Mouse (Mus musculus) lung, embryonic 14.5 days (tissue): ENCODE data around the gene Col25a1. TPM values are rescaled to one million over a fixed set of nuclear protein-coding genes. Genes with fewer than 3 reads are reported as not detected.
A peak's percentile ranks its signal among the peaks of the same experiment; 100 is the strongest.

Experiments used
- ATAC-seq: fragments of 200-750 bp; cut with Nextera tagmentation; 2 replicates; pipeline ENCODE4 v1.8.0; 2017; ENCODE audit warnings: mild to moderate bottlenecking, moderate TSS enrichment, moderate library complexity; ENCODE audit not compliant: insufficient read depth
- DNase-seq: peaks from one replicate; pipeline ENCODE4 v3.0.0-alpha.2; 2015
- H3K27ac ChIP-seq: fragments of 300-500 bp; sonication (generic); 2 replicates; pipeline ENCODE4 v1.5.1; 2014; ENCODE audit warnings: low read depth, mild to moderate bottlenecking, moderate library complexity
- H3K27me3 ChIP-seq: fragments of 300-500 bp; sonication (generic); 2 replicates; pipeline ENCODE4 v1.6.1; 2014; ENCODE audit warnings: low read length, control low read depth; ENCODE audit not compliant: insufficient read depth
- H3K36me3 ChIP-seq: fragments of 300-500 bp; sonication (generic); 2 replicates; pipeline ENCODE4 v1.6.1; 2014; ENCODE audit warnings: control low read depth; ENCODE audit not compliant: insufficient read depth
- H3K4me1 ChIP-seq: fragments of 300-500 bp; sonication (generic); 2 replicates; pipeline ENCODE4 v1.6.1; 2014; ENCODE audit warnings: antibody characterized with exemption, control low read depth; ENCODE audit not compliant: insufficient read depth
- H3K4me2 ChIP-seq: fragments of 300-500 bp; sonication (generic); 2 replicates; pipeline ENCODE4 v1.6.1; 2014; ENCODE audit warnings: mild to moderate bottlenecking
- H3K4me3 ChIP-seq: fragments of 300-500 bp; sonication (generic); 2 replicates; pipeline ENCODE4 v1.5.1; 2014; ENCODE audit warnings: low read depth, low read length
- H3K9ac ChIP-seq: fragments of 300-500 bp; sonication (generic); 2 replicates; pipeline ENCODE4 v1.6.1; 2014
- H3K9me3 ChIP-seq: fragments of 300-500 bp; sonication (generic); 2 replicates; pipeline ENCODE4 v1.6.1; 2016; ENCODE audit warnings: low read depth, low read length, control low read depth
- CTCF ChIP-seq: IDR thresholded peaks from 2 replicates; pipeline ENCODE4 v1.5.1; 2016; ENCODE audit warnings: antibody characterized with exemption, low read depth
- WGBS: fragments of 180-500 bp; shearing (Covaris S2); extraction: QIAGEN DNeasy Blood & Tissue Kit; methylation state at CpG from one replicate; pipeline ENCODE4 v1.1.7; 2014; 5-methylcytosine and 5-hydroxymethylcytosine counted together
- polyA plus RNA-seq: library from polyadenylated mRNA; unstranded; fragments of >200 nt; fragmentation: Nextera tagmentation; extraction: Ambion mirVana; gene quantifications from 2 replicates; pipeline ENCODE4 v1.2.1, GENCODE M21; 2014

Gene Col25a1
- polyA plus RNA-seq, 1 experiment from 2014 or later = 17.0 TPM

DNA sequence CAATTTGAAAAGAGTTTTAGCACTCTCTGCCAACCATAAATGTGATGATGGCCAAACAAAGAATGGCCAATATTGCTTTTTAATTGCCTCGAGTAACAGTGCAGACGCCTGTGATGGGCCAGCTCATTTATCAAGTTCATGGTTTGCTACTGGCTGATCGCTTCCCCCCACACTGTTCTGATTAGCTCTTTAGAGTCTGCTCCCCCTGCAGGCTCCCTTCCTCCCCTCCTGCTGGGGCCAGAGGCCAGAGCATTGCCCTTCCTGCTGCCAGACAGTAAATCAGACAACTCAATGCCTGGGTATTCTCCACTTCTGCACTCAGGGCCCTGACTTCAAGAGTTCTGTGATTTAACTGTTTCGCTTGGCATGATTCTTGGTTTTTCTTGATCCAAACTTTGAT lies 281.9 kb downstream of the Col25a1 start:
- no peak overlapping the region for H3K27ac ChIP-seq
- DNase-seq (peak; percentile 35), ATAC-seq (peak; percentile 38; the same call in 1 of the 2 replicates)
- no peaks in the 10 kb centered on the region for H3K36me3 ChIP-seq
- H3K4me2 ChIP-seq = no peak overlapping the region
- no peak overlapping the region for H3K9ac ChIP-seq
- TF ChIP-seq CTCF = 0 out of 2 replicates have a peak, but pooled peaks have one; percentile 16
- WGBS = 36% methylated on average over 4 of the region's 4 CpGs
- no peaks in the 10 kb centered on the region for H3K27me3 ChIP-seq
- H3K9me3 ChIP-seq = no peaks in the 10 kb centered on the region
- no peaks in the 10 kb centered on the region for H3K4me1 ChIP-seq
- no peak overlapping the region for H3K4me3 ChIP-seq

DNA sequence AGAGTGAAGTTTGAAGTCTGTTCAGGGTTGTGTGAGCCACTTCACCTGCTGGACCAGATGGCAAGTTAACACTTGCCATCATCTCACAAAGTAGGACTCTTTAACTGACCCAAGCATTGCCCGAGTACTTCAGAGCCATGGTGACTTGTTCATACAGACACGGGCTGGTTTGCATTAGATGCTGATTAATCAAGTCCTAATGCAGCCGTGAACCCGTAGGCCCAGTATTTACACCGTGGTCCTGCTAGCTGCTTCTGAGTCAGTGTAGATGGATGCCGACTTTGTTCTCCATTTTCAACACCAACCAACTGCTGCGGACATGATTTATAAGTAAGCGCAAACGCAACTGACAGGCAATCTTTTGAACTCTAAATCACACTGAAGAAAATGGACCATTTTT lies 287.6 kb downstream of the Col25a1 start:
- no peak for TF ChIP-seq CTCF

DNA sequence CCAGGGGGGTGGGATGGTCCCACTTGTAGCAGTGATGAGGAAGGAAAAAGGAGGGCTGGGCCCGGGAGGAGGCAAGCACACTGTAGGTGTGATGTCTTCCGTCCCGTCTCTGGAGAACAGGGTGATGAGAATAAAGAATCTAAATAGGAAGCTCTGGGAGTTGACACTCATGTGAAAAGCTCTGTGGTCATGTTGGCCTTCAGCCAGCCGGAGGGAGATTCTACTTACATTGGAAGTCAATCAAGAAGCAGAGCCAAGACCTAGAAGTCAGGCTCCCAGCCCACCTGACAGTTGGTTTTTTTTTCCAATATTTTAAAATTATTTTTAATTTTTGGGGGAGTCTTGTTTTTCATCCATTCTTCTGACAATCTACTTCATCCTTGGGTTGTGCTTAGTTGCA lies 297.5 kb downstream of the Col25a1 start:
- Histone ChIP-seq H3K4me2 (no peak overlapping the region), H3K9me3 (no peaks in the 10 kb centered on the region), H3K27ac (no peak overlapping the region), H3K36me3 (no peaks in the 10 kb centered on the region), H3K4me3 (no peak overlapping the region), H3K4me1 (no peaks in the 10 kb centered on the region), H3K27me3 (no peaks in the 10 kb centered on the region), H3K9ac (no peak overlapping the region)
- TF ChIP-seq CTCF = no peak
- no peak for ATAC-seq
- peak; percentile 35 for DNase-seq
- WGBS = 87% methylated on average over 4 of the region's 4 CpGs

More for the DNA sequence above, 287.6 kb downstream of the Col25a1 start:
- WGBS = 62% methylated on average over 9 of the region's 9 CpGs
- H3K27me3 ChIP-seq = no peaks in the 10 kb centered on the region
- H3K4me1 ChIP-seq = no peaks in the 10 kb centered on the region
- ATAC-seq (no peak), DNase-seq (no peak)
- no peak overlapping the region for H3K27ac ChIP-seq
- H3K4me3 ChIP-seq = no peak overlapping the region
- no peak overlapping the region for H3K9ac ChIP-seq
- H3K9me3 ChIP-seq = no peaks in the 10 kb centered on the region
- H3K4me2 ChIP-seq = no peak overlapping the region
- no peaks in the 10 kb centered on the region for H3K36me3 ChIP-seq

DNA sequence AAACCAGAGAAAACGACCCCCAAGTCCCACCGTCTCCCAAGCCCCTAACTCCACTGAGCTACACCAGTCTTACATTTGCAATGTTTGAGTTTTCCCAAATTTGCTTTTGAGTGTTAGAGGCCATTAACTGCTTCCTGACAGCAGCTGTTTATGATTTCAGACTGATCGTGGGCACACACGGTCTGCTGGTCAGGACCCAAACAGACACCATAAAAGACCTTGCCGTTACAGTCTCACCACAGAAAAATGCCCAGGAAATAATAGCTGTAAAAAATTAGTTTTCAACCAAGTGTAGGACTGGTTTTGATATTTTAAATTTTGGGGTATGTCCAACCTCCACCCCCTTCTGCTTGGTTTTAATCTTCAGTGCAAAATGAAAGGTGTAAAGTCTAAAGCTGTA lies 298.8 kb downstream of the Col25a1 start:
- 58% methylated on average over 5 of the region's 5 CpGs for WGBS
- H3K36me3 ChIP-seq = no peaks in the 10 kb centered on the region
- TF ChIP-seq CTCF = no peak
- no peak overlapping the region for H3K9ac ChIP-seq
- ATAC-seq (no peak), DNase-seq (no peak)
- no peak overlapping the region for H3K4me3 ChIP-seq
- H3K9me3 ChIP-seq = no peaks in the 10 kb centered on the region
- H3K27ac ChIP-seq = no peak overlapping the region
- no peak overlapping the region for H3K4me2 ChIP-seq
- H3K4me1 ChIP-seq = no peaks in the 10 kb centered on the region
- no peaks in the 10 kb centered on the region for H3K27me3 ChIP-seq

DNA sequence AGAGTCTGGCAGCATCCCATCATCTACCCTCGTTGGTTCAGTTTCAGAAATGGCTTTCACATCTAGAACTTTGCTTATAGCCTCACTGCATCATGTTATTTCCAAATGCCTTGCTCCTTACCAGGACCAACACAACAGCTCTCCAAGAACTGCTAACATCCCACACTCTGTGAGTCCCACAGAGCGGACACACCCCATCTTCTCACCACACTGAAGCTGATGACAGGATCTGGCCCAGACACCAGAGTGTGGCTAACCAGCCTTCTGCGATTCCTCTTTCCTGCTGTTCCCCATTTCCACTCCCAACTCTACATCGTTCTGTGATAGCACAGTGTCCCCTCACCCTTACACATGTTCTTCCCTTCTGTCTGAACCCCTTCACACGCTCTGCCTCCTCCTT lies 301.5 kb downstream of the Col25a1 start:
- H3K4me2 ChIP-seq = no peak overlapping the region
- ATAC-seq = no peak
- DNase-seq = no peak
- H3K27ac ChIP-seq = no peak overlapping the region
- WGBS = 70% methylated on average over 5 of the region's 5 CpGs
- H3K4me3 ChIP-seq = no peak overlapping the region
- H3K4me1 ChIP-seq = no peaks in the 10 kb centered on the region
- H3K27me3 ChIP-seq = no peaks in the 10 kb centered on the region
- H3K9ac ChIP-seq = no peak overlapping the region
- no peaks in the 10 kb centered on the region for H3K9me3 ChIP-seq
- H3K36me3 ChIP-seq = no peaks in the 10 kb centered on the region
- TF ChIP-seq CTCF = no peak

DNA sequence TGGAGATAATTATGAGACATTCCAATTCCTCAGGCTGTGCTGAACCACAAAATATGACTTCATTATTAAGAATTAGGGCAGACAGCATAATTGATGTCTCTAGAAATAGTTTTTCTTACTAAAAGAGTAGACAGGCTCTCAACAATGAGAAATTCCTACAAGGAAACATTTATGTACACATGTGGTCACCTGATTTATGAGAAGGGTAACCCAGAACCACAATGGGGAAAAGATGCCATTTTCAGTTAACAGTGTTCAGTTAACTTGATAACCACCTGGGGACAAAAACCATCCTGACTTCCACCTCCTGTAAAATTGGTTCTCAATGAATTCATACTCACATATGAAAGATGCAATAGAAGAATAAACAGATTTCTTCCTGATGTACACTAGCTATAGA lies 305.7 kb downstream of the Col25a1 start:
- ATAC-seq = no peak
- TF ChIP-seq CTCF = no peak

DNA sequence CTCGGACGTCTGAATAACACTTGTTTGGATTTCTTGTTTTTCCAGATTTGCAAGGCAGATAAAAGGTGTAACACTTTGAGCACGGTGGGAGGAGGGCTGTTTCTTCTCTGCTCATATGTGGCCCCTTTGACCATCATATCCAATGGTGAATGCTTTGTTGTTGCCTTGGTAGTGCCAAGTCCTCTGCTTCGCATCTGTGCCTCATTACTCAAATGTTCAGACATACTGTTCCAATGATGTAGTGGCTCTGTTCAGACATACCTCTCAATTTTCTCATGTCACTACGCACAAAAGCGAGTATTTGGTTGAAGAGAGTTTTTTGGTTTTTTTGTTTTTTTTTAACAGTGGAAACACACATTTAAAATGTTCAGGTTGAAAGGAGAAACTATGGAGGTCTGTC lies 308.5 kb downstream of the Col25a1 start:
- Histone ChIP-seq H3K4me2 (no peak overlapping the region), H3K4me1 (no peaks in the 10 kb centered on the region), H3K9me3 (no peaks in the 10 kb centered on the region), H3K4me3 (no peak overlapping the region), H3K9ac (no peak overlapping the region), H3K27ac (no peak overlapping the region), H3K27me3 (no peaks in the 10 kb centered on the region), H3K36me3 (no peaks in the 10 kb centered on the region)
- ATAC-seq (no peak), DNase-seq (no peak)
- TF ChIP-seq CTCF = no peak
- 82% methylated on average over 6 of the region's 6 CpGs for whole genome bisulfite sequencing

More for the DNA sequence above, 305.7 kb downstream of the Col25a1 start:
- Histone ChIP-seq H3K9me3 (no peaks in the 10 kb centered on the region), H3K36me3 (no peaks in the 10 kb centered on the region), H3K27ac (no peak overlapping the region), H3K4me3 (no peak overlapping the region), H3K4me2 (no peak overlapping the region), H3K4me1 (no peaks in the 10 kb centered on the region), H3K27me3 (no peaks in the 10 kb centered on the region), H3K9ac (no peak overlapping the region)
- DNase-seq = no peak

DNA sequence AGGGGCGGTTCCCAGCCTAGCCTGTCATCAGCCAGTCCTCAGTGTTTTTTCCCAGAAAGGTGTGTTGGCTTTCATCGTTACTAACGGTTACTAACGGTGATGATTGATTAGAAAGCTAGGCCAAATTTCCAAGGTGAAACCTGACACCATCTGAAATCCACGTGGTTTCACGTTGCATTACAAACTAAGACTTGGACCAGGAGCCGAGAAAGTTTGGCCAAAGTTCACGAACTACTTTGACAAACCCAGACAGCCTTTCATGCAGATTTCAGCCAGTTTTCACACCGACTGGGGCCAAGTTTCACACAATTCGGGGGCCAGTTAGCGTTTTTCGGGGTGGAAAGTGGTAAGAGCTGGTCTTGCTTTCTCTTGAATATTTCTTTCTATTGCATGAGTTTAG lies 309.4 kb downstream of the Col25a1 start:
- H3K9ac ChIP-seq = no peak overlapping the region
- no peaks in the 10 kb centered on the region for H3K36me3 ChIP-seq
- H3K4me2 ChIP-seq = no peak overlapping the region
- no peak for ATAC-seq
- peak; percentile 40 for DNase-seq
- no peaks in the 10 kb centered on the region for H3K27me3 ChIP-seq
- no peaks in the 10 kb centered on the region for H3K9me3 ChIP-seq
- H3K4me3 ChIP-seq = no peak overlapping the region
- no peak overlapping the region for H3K27ac ChIP-seq
- no peaks in the 10 kb centered on the region for H3K4me1 ChIP-seq
- no peak for TF ChIP-seq CTCF
- whole genome bisulfite sequencing = 33% methylated on average over 12 of the region's 12 CpGs
